Mouse (Mus musculus) E14TG2a.4 (cell line): ENCODE results near the gene Fam104a.

Source experiments
- H3K27me3 ChIP-seq: 2 replicates; pipeline ENCODE4 v1.6.1; 2014; ENCODE audit warnings: low read length, control low read depth; ENCODE audit not compliant: insufficient read depth
- H3K36me3 ChIP-seq: 2 replicates; pipeline ENCODE4 v1.6.1; 2014; ENCODE audit warnings: low read length, control low read depth; ENCODE audit not compliant: insufficient read depth
- H3K4me1 ChIP-seq: replicated peaks from 2 replicates; pipeline ENCODE4 v1.6.1; 2014; ENCODE audit warnings: low read depth, low read length, control low read depth
- H3K4me3 ChIP-seq: replicated peaks from 2 replicates; pipeline ENCODE4 v1.5.1; 2014; ENCODE audit warnings: mild to moderate bottlenecking, low read length
- H3K9me3 ChIP-seq: 2 replicates; pipeline ENCODE4 v1.6.1; 2014; ENCODE audit warnings: low read length, control low read depth
- CTCF ChIP-seq: conservative IDR thresholded peaks from 2 replicates; pipeline ENCODE4 v1.5.1; 2014; ENCODE audit warnings: low read length
- NANOG ChIP-seq: IDR thresholded peaks from 2 replicates; pipeline ENCODE4 v1.6.1; 2014; ENCODE audit warnings: borderline replicate concordance, low read length, mixed read lengths
- POU5F1 ChIP-seq: IDR thresholded peaks from 2 replicates; pipeline ENCODE4 v1.6.1; 2014; ENCODE audit warnings: low read length, borderline replicate concordance

Gene Fam104a

DNA sequence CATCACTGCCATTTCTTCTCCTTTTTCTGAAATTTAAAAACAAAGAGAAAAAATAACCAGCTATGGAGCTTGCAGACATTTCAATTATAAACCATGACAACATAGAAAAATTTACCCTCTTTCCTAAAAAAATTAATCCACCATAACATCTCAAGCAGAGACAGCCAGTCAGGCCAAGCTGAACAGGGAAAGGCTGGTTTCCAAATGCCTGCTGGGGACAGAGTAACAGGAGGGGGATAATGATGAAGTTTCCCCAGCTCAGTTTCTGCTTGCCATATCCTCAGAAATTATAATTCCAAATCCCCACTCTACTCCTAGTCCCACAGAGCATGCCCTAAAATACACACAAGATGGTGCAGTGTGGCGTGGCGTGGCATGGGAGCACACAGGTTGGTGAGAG is 6.6 kb downstream of the Fam104a start:
- H3K9me3 ChIP-seq, result no peaks in the 10 kb centered on the region
- H3K4me3 ChIP-seq, result no peak overlapping the region
- TF ChIP-seq POU5F1 (no peak), CTCF (no peak), NANOG (no peak)
- H3K4me1 ChIP-seq, result peaks cover 73% of the 10 kb centered on the region
- H3K36me3 ChIP-seq, result peaks cover 62% of the 10 kb centered on the region
- H3K27me3 ChIP-seq, result no peaks in the 10 kb centered on the region

DNA sequence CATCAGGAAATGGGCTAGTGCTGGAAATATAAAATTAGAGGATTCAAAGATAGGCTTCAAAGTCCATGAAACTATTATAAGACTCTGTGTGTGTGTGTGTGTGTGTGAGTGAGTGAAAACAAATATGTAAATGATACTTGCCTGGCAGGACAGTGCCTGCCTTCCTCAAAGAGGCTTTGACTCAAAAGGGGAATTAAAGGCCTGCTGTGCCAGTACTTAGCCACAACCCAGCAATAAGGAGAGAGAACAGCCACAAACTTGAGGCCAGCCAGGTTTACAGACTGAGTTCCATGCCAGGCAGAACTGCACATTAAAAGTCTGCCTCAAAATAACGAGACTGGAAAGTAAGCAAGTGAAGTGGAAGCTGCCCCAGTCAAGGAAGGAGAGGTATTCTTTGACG is 7.1 kb downstream of the Fam104a start:
- H3K4me1 ChIP-seq, result peaks cover 69% of the 10 kb centered on the region
- H3K4me3 ChIP-seq, result no peak overlapping the region
- no peaks in the 10 kb centered on the region for H3K27me3 ChIP-seq
- no peak for TF ChIP-seq NANOG
- TF ChIP-seq CTCF, result no peak
- TF ChIP-seq POU5F1, result no peak
- peaks cover 66% of the 10 kb centered on the region for H3K36me3 ChIP-seq
- no peaks in the 10 kb centered on the region for H3K9me3 ChIP-seq

DNA sequence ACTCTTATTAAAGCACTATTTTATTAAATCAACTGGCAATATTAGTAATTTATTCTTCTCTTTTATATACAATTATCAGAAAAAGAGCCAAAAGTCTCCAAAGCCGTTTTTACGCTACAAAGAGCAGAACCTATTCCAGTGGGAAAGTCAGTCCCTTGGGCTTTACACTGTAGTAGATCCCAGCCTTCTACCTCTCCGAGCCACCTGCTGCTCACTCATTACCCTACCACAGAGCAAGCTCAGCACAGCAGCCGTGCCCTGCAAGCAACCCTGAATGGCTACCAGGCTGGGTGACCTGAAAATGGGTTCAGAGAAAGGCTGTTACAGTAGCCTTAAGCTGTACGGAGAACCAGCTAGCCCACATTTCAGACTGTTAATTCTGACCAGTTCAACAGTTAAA is 9.4 kb downstream of the Fam104a start:
- Histone ChIP-seq H3K27me3 (no peaks in the 10 kb centered on the region), H3K9me3 (no peaks in the 10 kb centered on the region), H3K36me3 (peaks cover 85% of the 10 kb centered on the region), H3K4me3 (no peak overlapping the region), H3K4me1 (peaks cover 58% of the 10 kb centered on the region)
- no peak for TF ChIP-seq POU5F1
- no peak for TF ChIP-seq NANOG
- no peak for TF ChIP-seq CTCF

DNA sequence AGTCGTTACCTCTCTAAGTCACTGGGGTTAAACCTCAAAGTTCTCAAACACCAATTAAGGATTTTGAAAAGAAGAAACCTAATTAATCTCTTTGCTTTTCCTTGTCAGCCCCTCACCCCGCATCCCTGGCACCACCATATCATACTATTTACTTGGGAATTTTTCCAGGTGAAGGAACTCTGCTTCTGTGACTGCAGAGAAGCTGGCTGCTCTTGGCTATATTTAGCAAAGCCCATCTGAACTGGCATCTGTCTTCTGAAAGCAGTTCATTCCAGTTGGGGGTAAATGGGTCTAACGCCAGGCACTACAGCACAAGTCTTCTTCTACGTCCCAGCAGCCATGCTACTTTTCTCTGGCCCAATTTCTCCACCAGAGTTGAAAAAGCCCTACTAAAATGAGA is 10.3 kb downstream of the Fam104a start:
- H3K4me1 ChIP-seq, result peaks cover 53% of the 10 kb centered on the region

DNA sequence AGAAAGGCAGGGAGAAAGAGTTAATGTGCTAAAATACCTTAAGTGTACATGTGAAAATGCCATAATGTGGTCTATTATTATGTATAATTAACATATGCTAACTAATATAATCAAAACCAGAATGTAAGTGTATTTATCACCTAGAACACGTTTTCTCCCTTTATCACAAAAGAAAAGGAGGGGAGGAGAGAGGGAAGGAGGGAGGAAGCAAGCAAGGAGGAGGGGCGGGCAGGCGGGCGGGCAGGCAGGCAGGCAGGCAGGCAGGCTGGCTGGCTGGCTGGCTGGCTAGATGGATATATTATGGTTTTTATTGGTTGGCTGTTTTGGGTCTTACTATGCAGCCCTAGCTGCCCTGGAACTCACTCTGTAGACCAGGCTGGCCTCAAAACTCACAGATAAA is 14.2 kb downstream of the Fam104a start:
- H3K4me1 ChIP-seq, result peaks cover 49% of the 10 kb centered on the region
- H3K36me3 ChIP-seq, result peaks cover 85% of the 10 kb centered on the region
- H3K27me3 ChIP-seq, result no peaks in the 10 kb centered on the region
- no peaks in the 10 kb centered on the region for H3K9me3 ChIP-seq
- TF ChIP-seq POU5F1 (no peak), CTCF (no peak), NANOG (no peak)
- H3K4me3 ChIP-seq, result no peak overlapping the region

More for the DNA sequence above, 10.3 kb downstream of the Fam104a start:
- no peak overlapping the region for H3K4me3 ChIP-seq
- no peaks in the 10 kb centered on the region for H3K9me3 ChIP-seq
- H3K36me3 ChIP-seq, result peaks cover 94% of the 10 kb centered on the region
- H3K27me3 ChIP-seq, result no peaks in the 10 kb centered on the region
- TF ChIP-seq NANOG (no peak), POU5F1 (no peak), CTCF (no peak)

DNA sequence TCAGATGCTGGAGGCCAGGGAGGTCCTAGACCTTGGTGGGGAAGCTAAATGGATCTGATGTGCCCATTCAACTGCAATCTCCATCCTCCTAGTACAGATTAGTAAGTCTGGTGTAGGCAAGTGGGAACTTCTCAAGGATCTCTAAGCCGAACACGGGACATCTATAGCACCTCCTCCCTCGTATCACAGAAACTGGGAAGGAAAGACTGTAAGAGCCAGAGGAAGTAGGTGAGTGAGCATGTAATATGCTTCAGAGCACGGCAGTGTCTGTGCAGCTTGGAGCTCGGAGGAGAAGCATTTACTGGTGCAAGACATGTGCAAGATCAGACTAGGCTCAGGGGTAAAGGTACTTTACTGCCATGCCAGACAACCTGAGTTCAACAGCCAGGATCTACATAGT is 15.1 kb downstream of the Fam104a start:
- Histone ChIP-seq H3K9me3 (no peaks in the 10 kb centered on the region), H3K4me1 (peaks cover 44% of the 10 kb centered on the region), H3K27me3 (no peaks in the 10 kb centered on the region), H3K36me3 (peaks cover 85% of the 10 kb centered on the region), H3K4me3 (no peak overlapping the region)
- TF ChIP-seq NANOG (no peak), CTCF (no peak), POU5F1 (no peak)

DNA sequence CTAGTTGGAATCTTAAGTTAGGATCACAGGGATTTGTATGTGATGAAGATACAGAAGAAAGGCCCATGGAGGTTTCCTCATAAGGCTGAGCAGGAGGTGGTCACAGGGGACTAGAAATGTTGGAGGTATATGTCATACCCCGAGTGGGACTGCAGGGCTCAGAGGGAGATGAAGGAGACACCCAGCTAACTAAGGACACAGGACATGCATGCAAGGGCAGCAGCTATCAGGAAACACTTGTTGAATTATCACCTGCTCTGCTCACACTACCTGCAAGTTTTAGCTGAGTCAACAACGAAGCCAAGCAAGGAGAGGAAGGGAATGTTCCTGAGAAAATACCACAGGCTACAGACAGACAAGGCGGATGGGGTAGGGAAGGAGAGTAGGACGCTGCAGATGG is 16.3 kb downstream of the Fam104a start:
- Histone ChIP-seq H3K4me3 (no peak overlapping the region), H3K27me3 (no peaks in the 10 kb centered on the region), H3K36me3 (peaks cover 85% of the 10 kb centered on the region), H3K9me3 (no peaks in the 10 kb centered on the region), H3K4me1 (peaks cover 45% of the 10 kb centered on the region)
- no peak for TF ChIP-seq POU5F1
- no peak for TF ChIP-seq NANOG

DNA sequence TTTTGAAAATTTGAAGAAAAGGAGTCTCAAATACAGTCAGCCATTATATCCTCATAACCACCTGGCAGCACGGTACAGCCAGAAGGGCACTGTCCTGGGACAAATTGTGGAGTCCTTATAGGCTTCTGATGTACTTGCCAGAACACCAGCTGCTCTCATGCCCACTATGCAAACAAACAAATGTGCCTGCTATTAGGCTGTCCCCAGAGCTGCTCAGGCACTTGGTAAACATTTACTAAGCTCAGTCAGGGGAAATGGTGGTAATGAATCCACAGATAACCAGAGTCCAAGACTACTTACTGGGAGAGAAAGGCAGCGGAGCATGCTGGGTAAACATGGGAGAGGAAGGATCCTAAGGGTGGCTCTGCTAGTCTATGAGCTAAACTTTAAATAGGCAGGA is 16.8 kb downstream of the Fam104a start:
- Histone ChIP-seq H3K9me3 (no peaks in the 10 kb centered on the region), H3K36me3 (peaks cover 85% of the 10 kb centered on the region), H3K4me3 (no peak overlapping the region), H3K27me3 (no peaks in the 10 kb centered on the region), H3K4me1 (peaks cover 47% of the 10 kb centered on the region)
- no peak for TF ChIP-seq POU5F1
- no peak for TF ChIP-seq CTCF
- TF ChIP-seq NANOG, result no peak

DNA sequence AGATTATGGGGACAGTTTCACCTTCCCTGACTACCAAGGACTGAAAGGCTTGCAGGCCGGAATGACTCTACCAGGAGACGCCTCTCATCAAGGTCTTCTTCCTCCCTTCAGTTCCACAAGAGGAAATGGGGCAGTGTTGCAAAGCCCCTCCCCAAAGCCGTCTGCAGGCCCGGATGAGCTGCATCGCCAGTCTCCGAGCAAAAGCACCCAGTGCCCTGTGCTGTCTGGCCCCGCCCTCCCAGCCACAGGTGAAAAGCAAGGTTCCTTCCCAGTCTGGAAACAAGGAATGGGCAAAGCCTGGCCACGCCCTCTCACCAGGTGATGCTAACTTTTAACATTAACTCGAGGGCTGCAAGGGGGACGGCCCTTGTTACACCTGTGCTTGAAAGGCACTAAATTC is 17.3 kb downstream of the Fam104a start:
- TF ChIP-seq NANOG, result no peak
- no peak overlapping the region for H3K4me3 ChIP-seq
- no peaks in the 10 kb centered on the region for H3K9me3 ChIP-seq
- peaks cover 86% of the 10 kb centered on the region for H3K36me3 ChIP-seq
- peaks cover 49% of the 10 kb centered on the region for H3K4me1 ChIP-seq
- H3K27me3 ChIP-seq, result no peaks in the 10 kb centered on the region
